Mouse (Mus musculus): ENCODE results near the gene Klhl29. TPM values are rescaled to one million over a fixed set of nuclear protein-coding genes. Genes with fewer than 3 reads are reported as not detected.

Gene Klhl29
- polyA plus RNA-seq, 1 experiment = not detected

GRCm38 (mm10) chr12:5246193-5246621 lies 129.3 kb downstream of the Klhl29 start:
- no peaks in the 10 kb centered on the region for H3K4me1 ChIP-seq (ENCODE audit: control insufficient read depth, insufficient read depth, low read length)
- H3K27ac ChIP-seq (ENCODE audit: insufficient read depth, low read depth, low read length) = no peak overlapping the region
- no peak overlapping the region for H3K4me3 ChIP-seq (ENCODE audit: insufficient read depth, low read length)
- no peak for TF ChIP-seq POLR2A (IDR thresholded peaks at IDR 0.05; ENCODE audit: borderline replicate concordance, low read depth, low read length)
- TF ChIP-seq CTCF (IDR thresholded peaks at IDR 0.05; ENCODE audit: low read depth, low read length) = no peak

GRCm38 (mm10) chr12:5245207-5245597 lies 130.3 kb downstream of the Klhl29 start:
- H3K4me1 ChIP-seq (ENCODE audit: control insufficient read depth, insufficient read depth, low read length) = no peaks in the 10 kb centered on the region
- H3K4me3 ChIP-seq (ENCODE audit: insufficient read depth, low read length) = no peak overlapping the region
- no peak overlapping the region for H3K27ac ChIP-seq (ENCODE audit: insufficient read depth, low read depth, low read length)
- TF ChIP-seq POLR2A (IDR thresholded peaks at IDR 0.05; ENCODE audit: borderline replicate concordance, low read depth, low read length) (no peak), CTCF (IDR thresholded peaks at IDR 0.05; ENCODE audit: low read depth, low read length) (no peak)

GRCm38 (mm10) chr12:5244431-5245206 lies 130.9 kb downstream of the Klhl29 start:
- no peak overlapping the region for H3K4me3 ChIP-seq (ENCODE audit: insufficient read depth, low read length)
- TF ChIP-seq CTCF (IDR thresholded peaks at IDR 0.05; ENCODE audit: low read depth, low read length) = no peak
- TF ChIP-seq POLR2A (IDR thresholded peaks at IDR 0.05; ENCODE audit: borderline replicate concordance, low read depth, low read length) = no peak
- H3K4me1 ChIP-seq (ENCODE audit: control insufficient read depth, insufficient read depth, low read length) = no peaks in the 10 kb centered on the region
- no peak overlapping the region for H3K27ac ChIP-seq (ENCODE audit: insufficient read depth, low read depth, low read length)

GRCm38 (mm10) chr12:5243867-5244266 lies 131.6 kb downstream of the Klhl29 start:
- H3K4me1 ChIP-seq (ENCODE audit: control insufficient read depth, insufficient read depth, low read length) = no peaks in the 10 kb centered on the region
- H3K4me3 ChIP-seq (ENCODE audit: insufficient read depth, low read length) = no peak overlapping the region
- TF ChIP-seq POLR2A (IDR thresholded peaks at IDR 0.05; ENCODE audit: borderline replicate concordance, low read depth, low read length) (no peak), CTCF (IDR thresholded peaks at IDR 0.05; ENCODE audit: low read depth, low read length) (no peak)
- H3K27ac ChIP-seq (ENCODE audit: insufficient read depth, low read depth, low read length) = no peak overlapping the region

GRCm38 (mm10) chr12:5243449-5243848 lies 132.0 kb downstream of the Klhl29 start:
- H3K4me3 ChIP-seq (ENCODE audit: insufficient read depth, low read length) = no peak overlapping the region
- H3K4me1 ChIP-seq (ENCODE audit: control insufficient read depth, insufficient read depth, low read length) = no peaks in the 10 kb centered on the region
- H3K27ac ChIP-seq (ENCODE audit: insufficient read depth, low read depth, low read length) = no peak overlapping the region
- TF ChIP-seq CTCF (IDR thresholded peaks at IDR 0.05; ENCODE audit: low read depth, low read length) = no peak
- TF ChIP-seq POLR2A (IDR thresholded peaks at IDR 0.05; ENCODE audit: borderline replicate concordance, low read depth, low read length) = no peak

- Histone ChIP-seq H3K27ac (ENCODE audit: insufficient read depth, low read depth, low read length) (no peak overlapping the region), H3K4me1 (ENCODE audit: control insufficient read depth, insufficient read depth, low read length) (no peaks in the 10 kb centered on the region), H3K4me3 (ENCODE audit: insufficient read depth, low read length) (no peak overlapping the region)
- no peak for TF ChIP-seq CTCF (IDR thresholded peaks at IDR 0.05; ENCODE audit: low read depth, low read length)
Measured at GRCm38 (mm10) chr12:5242551-5243330, 132.7 kb downstream of the Klhl29 start.

GRCm38 (mm10) chr12:5239451-5240245 lies 135.8 kb downstream of the Klhl29 start:
- Histone ChIP-seq H3K27ac (ENCODE audit: insufficient read depth, low read depth, low read length) (no peak overlapping the region), H3K4me1 (ENCODE audit: control insufficient read depth, insufficient read depth, low read length) (no peaks in the 10 kb centered on the region), H3K4me3 (ENCODE audit: insufficient read depth, low read length) (no peak overlapping the region)
- TF ChIP-seq POLR2A (IDR thresholded peaks at IDR 0.05; ENCODE audit: borderline replicate concordance, low read depth, low read length) (no peak), CTCF (IDR thresholded peaks at IDR 0.05; ENCODE audit: low read depth, low read length) (no peak)

DNA sequence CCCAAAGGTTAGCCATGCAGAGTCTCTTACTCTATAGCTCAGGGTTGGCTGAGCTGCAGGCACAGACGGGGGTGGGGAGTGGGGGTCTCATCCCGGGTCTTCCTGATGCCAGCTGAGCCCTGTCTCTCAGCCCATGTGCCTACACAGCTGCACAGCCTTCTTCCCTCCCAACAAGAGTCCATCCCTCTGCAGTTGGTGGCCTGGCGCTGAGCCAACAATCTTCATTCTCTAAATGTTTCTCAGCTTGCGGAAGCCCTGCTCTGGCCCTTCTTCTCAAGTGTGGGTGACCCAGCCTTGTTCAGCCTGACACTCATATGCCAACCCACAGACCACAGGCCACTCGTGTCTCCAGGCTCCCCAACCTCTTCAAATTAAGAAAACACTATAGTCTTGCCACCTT lies 138.4 kb downstream of the Klhl29 start:
- Histone ChIP-seq H3K27ac (ENCODE audit: insufficient read depth, low read depth, low read length) (no peak overlapping the region), H3K4me1 (ENCODE audit: control insufficient read depth, insufficient read depth, low read length) (no peaks in the 10 kb centered on the region), H3K4me3 (ENCODE audit: insufficient read depth, low read length) (no peak overlapping the region)
- TF ChIP-seq CTCF (IDR thresholded peaks at IDR 0.05; ENCODE audit: low read depth, low read length) (no peak), POLR2A (IDR thresholded peaks at IDR 0.05; ENCODE audit: borderline replicate concordance, low read depth, low read length) (no peak)

DNA sequence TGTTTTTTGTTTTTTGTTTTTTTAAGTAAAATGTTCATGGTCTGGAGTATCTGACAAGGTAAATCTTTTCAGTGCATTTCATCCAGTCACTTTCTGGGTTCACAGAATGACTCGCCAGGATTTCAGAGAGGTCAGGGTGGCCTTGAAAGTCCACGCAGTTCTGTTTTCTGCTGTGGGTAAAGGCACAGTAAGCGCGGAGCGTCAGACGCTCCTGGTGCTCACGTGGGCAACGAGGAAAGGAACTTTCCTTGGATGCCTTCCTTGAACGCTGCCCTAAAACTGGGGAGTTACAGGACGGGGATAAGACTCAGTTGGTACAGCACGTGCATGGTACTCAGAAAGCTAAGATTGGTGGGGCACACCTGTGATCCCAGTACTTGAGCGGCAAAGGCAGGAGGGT lies 139.9 kb downstream of the Klhl29 start:
- no peaks in the 10 kb centered on the region for H3K4me1 ChIP-seq (ENCODE audit: control insufficient read depth, insufficient read depth, low read length)
- H3K27ac ChIP-seq (ENCODE audit: insufficient read depth, low read depth, low read length) = no peak overlapping the region
- TF ChIP-seq CTCF (IDR thresholded peaks at IDR 0.05; ENCODE audit: low read depth, low read length) (no peak), POLR2A (IDR thresholded peaks at IDR 0.05; ENCODE audit: borderline replicate concordance, low read depth, low read length) (no peak)
- no peak overlapping the region for H3K4me3 ChIP-seq (ENCODE audit: insufficient read depth, low read length)
